Mouse (Mus musculus): ENCODE measurements around the gene Impdh1. TPM values are rescaled to one million over a fixed set of nuclear protein-coding genes. Genes with fewer than 3 reads are reported as not detected.
"Not testable (repeated sequence)": the region's sequence is repeated elsewhere in the genome, so short reads cannot be mapped to it uniquely, and the experiment has no call there.

Gene Impdh1
- polyA plus RNA-seq, 1 experiment: 15.6 TPM

DNA sequence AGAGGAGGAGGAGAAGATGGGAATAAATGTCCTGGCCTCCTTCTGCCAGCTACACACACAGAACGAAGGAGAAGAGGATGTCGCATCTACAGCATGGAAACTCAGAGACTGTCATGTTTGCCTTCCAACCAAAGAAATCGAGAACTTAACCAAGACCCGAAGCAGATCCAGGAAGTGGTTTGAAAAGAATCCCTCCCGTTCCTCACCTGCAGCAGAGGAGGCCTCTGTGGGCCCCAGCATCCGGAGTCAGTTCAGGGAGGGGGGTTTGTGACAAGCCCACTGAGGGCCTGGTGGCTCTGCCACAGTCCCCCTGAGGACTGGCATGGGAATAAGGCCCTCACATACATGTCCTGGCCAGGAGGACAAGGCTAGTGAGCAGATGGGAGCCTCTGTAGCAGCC lies 16.2 kb upstream of the Impdh1 start:
- no peaks in the 10 kb centered on the region for H3K36me3 ChIP-seq (ENCODE audit: control insufficient read depth, insufficient read depth, low read length)
- H3K4me1 ChIP-seq (ENCODE audit: control insufficient read depth, insufficient read depth, insufficient read length, low read length): peaks cover 3% of the 10 kb centered on the region; the same call in 1 of the 2 replicates
- no peaks in the 10 kb centered on the region for H3K27me3 ChIP-seq (ENCODE audit: control insufficient read depth, insufficient read depth, low read length)
- no peak overlapping the region for H3K4me3 ChIP-seq (ENCODE audit: low read depth, low read length)
- no peak overlapping the region for H3K27ac ChIP-seq (ENCODE audit: insufficient read depth, low read depth, low read length)
- 64% methylated on average over 6 of the region's 6 CpGs for WGBS
- no peak for TF ChIP-seq POLR2A (IDR thresholded peaks at IDR 0.05; ENCODE audit: low read depth, low read length)
- TF ChIP-seq CTCF (IDR thresholded peaks at IDR 0.05; ENCODE audit: extremely low read depth, insufficient read length, insufficient replicate concordance, low read depth, low read length): no peak

DNA sequence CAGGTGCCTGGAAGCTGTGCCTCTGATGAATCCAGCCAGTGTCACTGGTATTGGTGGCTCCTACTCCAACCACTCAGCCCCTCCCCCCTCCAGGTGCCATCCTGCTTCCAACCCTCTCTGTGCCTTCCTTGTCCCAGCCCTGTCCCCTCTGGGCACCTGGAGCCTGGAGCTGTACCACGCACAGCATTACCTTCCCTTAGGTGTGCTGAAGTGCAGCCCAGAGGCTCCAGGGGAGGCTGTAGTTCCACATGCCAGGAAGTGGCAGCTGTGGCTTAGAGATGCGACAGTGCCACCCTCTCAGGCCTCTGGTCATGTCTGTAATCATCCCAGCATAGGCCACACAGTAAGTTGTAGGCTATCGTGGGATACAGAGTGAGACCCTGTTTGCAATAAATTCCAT lies 15.6 kb upstream of the Impdh1 start:
- WGBS: 70% methylated on average over 3 of the region's 3 CpGs
- Histone ChIP-seq H3K27me3 (ENCODE audit: control insufficient read depth, insufficient read depth, low read length) (no peaks in the 10 kb centered on the region), H3K4me1 (ENCODE audit: control insufficient read depth, insufficient read depth, insufficient read length, low read length) (peaks cover 3% of the 10 kb centered on the region; the same call in 1 of the 2 replicates), H3K36me3 (ENCODE audit: control insufficient read depth, insufficient read depth, low read length) (no peaks in the 10 kb centered on the region), H3K27ac (ENCODE audit: insufficient read depth, low read depth, low read length) (no peak overlapping the region), H3K4me3 (ENCODE audit: low read depth, low read length) (no peak overlapping the region)
- TF ChIP-seq CTCF (IDR thresholded peaks at IDR 0.05; ENCODE audit: extremely low read depth, insufficient read length, insufficient replicate concordance, low read depth, low read length) (no peak), POLR2A (IDR thresholded peaks at IDR 0.05; ENCODE audit: low read depth, low read length) (no peak)

- H3K4me1 ChIP-seq (ENCODE audit: control insufficient read depth, insufficient read depth, insufficient read length, low read length): peaks cover 3% of the 10 kb centered on the region; the same call in 1 of the 2 replicates
- TF ChIP-seq POLR2A (IDR thresholded peaks at IDR 0.05; ENCODE audit: low read depth, low read length): no peak
- no peak for TF ChIP-seq CTCF (IDR thresholded peaks at IDR 0.05; ENCODE audit: extremely low read depth, insufficient read length, insufficient replicate concordance, low read depth, low read length)
- 73% methylated on average over 6 of the region's 6 CpGs for WGBS
- no peaks in the 10 kb centered on the region for H3K36me3 ChIP-seq (ENCODE audit: control insufficient read depth, insufficient read depth, low read length)
- H3K4me3 ChIP-seq (ENCODE audit: low read depth, low read length): no peak overlapping the region
- H3K27ac ChIP-seq (ENCODE audit: insufficient read depth, low read depth, low read length): no peak overlapping the region
- H3K27me3 ChIP-seq (ENCODE audit: control insufficient read depth, insufficient read depth, low read length): no peaks in the 10 kb centered on the region
Measured at GRCm38 (mm10) chr6:29230386-29230785, 14.2 kb upstream of the Impdh1 start.

GRCm38 (mm10) chr6:29229265-29229913 lies 13.2 kb upstream of the Impdh1 start:
- Histone ChIP-seq H3K4me1 (ENCODE audit: control insufficient read depth, insufficient read depth, insufficient read length, low read length) (peaks cover 3% of the 10 kb centered on the region; the same call in 1 of the 2 replicates), H3K27ac (ENCODE audit: insufficient read depth, low read depth, low read length) (no peak overlapping the region), H3K36me3 (ENCODE audit: control insufficient read depth, insufficient read depth, low read length) (no peaks in the 10 kb centered on the region), H3K4me3 (ENCODE audit: low read depth, low read length) (no peak overlapping the region), H3K27me3 (ENCODE audit: control insufficient read depth, insufficient read depth, low read length) (no peaks in the 10 kb centered on the region)
- 67% methylated on average over 6 of the region's 6 CpGs for whole genome bisulfite sequencing
- no peak for TF ChIP-seq CTCF (IDR thresholded peaks at IDR 0.05; ENCODE audit: extremely low read depth, insufficient read length, insufficient replicate concordance, low read depth, low read length)

DNA sequence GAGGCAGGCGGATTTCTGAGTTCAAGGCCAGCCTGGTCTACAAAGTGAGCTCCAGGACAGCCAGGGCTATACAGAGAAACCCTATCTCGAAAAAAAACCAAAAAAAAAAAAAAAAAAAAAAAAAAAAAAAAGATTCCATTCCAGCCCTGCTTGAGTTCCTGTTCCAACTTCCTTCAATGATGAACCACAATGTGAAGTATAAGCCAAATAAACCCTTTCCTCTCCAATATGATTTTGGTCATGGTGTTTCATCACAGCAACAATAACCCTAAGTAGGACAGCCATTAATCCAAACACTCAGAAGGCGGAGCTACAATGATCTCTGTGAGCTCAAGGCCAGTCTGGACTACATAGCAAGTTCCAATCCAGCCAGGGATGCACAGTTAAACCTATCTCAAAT lies 1.6 kb upstream of the Impdh1 start:
- 83% methylated on average over 3 of the region's 3 CpGs for WGBS
- not testable (repeated sequence) for H3K36me3 ChIP-seq (ENCODE audit: control insufficient read depth, insufficient read depth, low read length)

GRCm38 (mm10) chr6:29215181-29215580 lies 983 bp downstream of the Impdh1 start:
- Histone ChIP-seq H3K27ac (ENCODE audit: insufficient read depth, low read depth, low read length) (no peak overlapping the region), H3K36me3 (ENCODE audit: control insufficient read depth, insufficient read depth, low read length) (no peaks in the 10 kb centered on the region), H3K4me3 (ENCODE audit: low read depth, low read length) (peak overlapping the region; percentile 74), H3K27me3 (ENCODE audit: control insufficient read depth, insufficient read depth, low read length) (no peaks in the 10 kb centered on the region), H3K4me1 (ENCODE audit: control insufficient read depth, insufficient read depth, insufficient read length, low read length) (peaks cover 8% of the 10 kb centered on the region)
- 28% methylated on average over 9 of the region's 9 CpGs for WGBS
- TF ChIP-seq POLR2A (IDR thresholded peaks at IDR 0.05; ENCODE audit: low read depth, low read length) (no peak), CTCF (IDR thresholded peaks at IDR 0.05; ENCODE audit: extremely low read depth, insufficient read length, insufficient replicate concordance, low read depth, low read length) (no peak)

More for the DNA sequence above, 1.6 kb upstream of the Impdh1 start:
- not testable (repeated sequence) for H3K27me3 ChIP-seq (ENCODE audit: control insufficient read depth, insufficient read depth, low read length); H3K27ac ChIP-seq (ENCODE audit: insufficient read depth, low read depth, low read length); H3K4me1 ChIP-seq (ENCODE audit: control insufficient read depth, insufficient read depth, insufficient read length, low read length); H3K4me3 ChIP-seq (ENCODE audit: low read depth, low read length)

DNA sequence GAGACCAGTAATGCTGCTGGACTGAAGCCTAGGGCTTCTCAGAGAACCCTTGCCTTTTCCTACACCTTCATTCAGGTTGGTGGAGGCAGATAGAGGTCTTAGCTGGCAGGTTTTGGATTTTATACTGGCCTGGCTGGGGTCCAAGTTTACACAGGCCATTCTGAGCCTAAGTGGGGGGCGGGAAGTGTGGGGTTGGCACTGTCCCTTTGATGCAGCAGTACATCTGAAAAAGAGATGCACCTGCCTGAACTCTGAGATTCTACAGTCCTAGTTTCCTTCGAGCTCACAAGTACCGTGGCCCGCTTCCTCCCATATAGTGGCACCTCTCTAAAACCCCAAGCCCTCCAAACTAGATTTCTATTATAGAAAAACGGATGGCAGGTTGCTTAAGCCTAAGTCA lies 1.4 kb downstream of the Impdh1 start:
- no peaks in the 10 kb centered on the region for H3K27me3 ChIP-seq (ENCODE audit: control insufficient read depth, insufficient read depth, low read length)
- 32% methylated on average over 5 of the region's 5 CpGs for WGBS
- H3K27ac ChIP-seq (ENCODE audit: insufficient read depth, low read depth, low read length): no peak overlapping the region
- peaks cover 8% of the 10 kb centered on the region for H3K4me1 ChIP-seq (ENCODE audit: control insufficient read depth, insufficient read depth, insufficient read length, low read length)
- TF ChIP-seq POLR2A (IDR thresholded peaks at IDR 0.05; ENCODE audit: low read depth, low read length) (no peak), CTCF (IDR thresholded peaks at IDR 0.05; ENCODE audit: extremely low read depth, insufficient read length, insufficient replicate concordance, low read depth, low read length) (no peak)
- no peak overlapping the region for H3K4me3 ChIP-seq (ENCODE audit: low read depth, low read length)
- H3K36me3 ChIP-seq (ENCODE audit: control insufficient read depth, insufficient read depth, low read length): no peaks in the 10 kb centered on the region

Measured in small intestine, adult 2 months (tissue).